Mouse (Mus musculus) heart, postnatal 4 days (tissue): ENCODE measurements around the gene Lamc1. TPM values are rescaled to one million over a fixed set of nuclear protein-coding genes. Genes with fewer than 3 reads are reported as not detected.

ENCODE experiments used
- DNase-seq: peaks from one replicate; pipeline ENCODE4 v3.0.0; 2021
- total RNA-seq, 2 experiments: library from RNA; stranded (reverse); gene quantifications; 2 replicates each; pipeline ENCODE4 v1.2.3; 2021

Lamc1 gene
- total RNA-seq, 2 experiments from 2014 or later, result 351 to 364 TPM

GRCm38 (mm10) chr1:153296035-153296434 lies 36.6 kb downstream of the Lamc1 start:
- no peak for DNase-seq

GRCm38 (mm10) chr1:153292892-153293291 lies 39.7 kb downstream of the Lamc1 start:
- no peak for DNase-seq

- peak; percentile 55 for DNase-seq
Measured at GRCm38 (mm10) chr1:153292202-153292601, 40.4 kb downstream of the Lamc1 start.

GRCm38 (mm10) chr1:153291416-153291815 lies 41.2 kb downstream of the Lamc1 start:
- no peak for DNase-seq

- DNase-seq, result no peak
Measured at GRCm38 (mm10) chr1:153288010-153288409, 44.6 kb downstream of the Lamc1 start.

GRCm38 (mm10) chr1:153287443-153287842 lies 45.1 kb downstream of the Lamc1 start:
- no peak for DNase-seq

- no peak for DNase-seq
Measured at GRCm38 (mm10) chr1:153286216-153286615, 46.4 kb downstream of the Lamc1 start.

- no peak for DNase-seq
Measured at GRCm38 (mm10) chr1:153285188-153285587, 47.4 kb downstream of the Lamc1 start.

- no peak for DNase-seq
Measured at GRCm38 (mm10) chr1:153282342-153282975, 50.1 kb downstream of the Lamc1 start.

GRCm38 (mm10) chr1:153281483-153281882 lies 51.1 kb downstream of the Lamc1 start:
- DNase-seq, result no peak

GRCm38 (mm10) chr1:153280411-153280810 lies 52.2 kb downstream of the Lamc1 start:
- peak; percentile 63 for DNase-seq

- no peak for DNase-seq
Measured at GRCm38 (mm10) chr1:153278028-153278613, 54.5 kb downstream of the Lamc1 start.

GRCm38 (mm10) chr1:153275466-153275865 lies 57.1 kb downstream of the Lamc1 start:
- DNase-seq, result no peak

- DNase-seq, result peak; percentile 44
Measured at GRCm38 (mm10) chr1:153274611-153275010, 58.0 kb downstream of the Lamc1 start.

- no peak for DNase-seq
Measured at GRCm38 (mm10) chr1:153273657-153274056, 58.9 kb downstream of the Lamc1 start.

GRCm38 (mm10) chr1:153270827-153271226 lies 61.8 kb downstream of the Lamc1 start:
- no peak for DNase-seq

- no peak for DNase-seq
Measured at GRCm38 (mm10) chr1:153269681-153270080, 62.9 kb downstream of the Lamc1 start.

- DNase-seq, result no peak
Measured at GRCm38 (mm10) chr1:153268806-153269309, 63.7 kb downstream of the Lamc1 start.

GRCm38 (mm10) chr1:153268306-153268705 lies 64.3 kb downstream of the Lamc1 start:
- DNase-seq, result no peak

GRCm38 (mm10) chr1:153267730-153268129 lies 64.9 kb downstream of the Lamc1 start:
- DNase-seq, result no peak

GRCm38 (mm10) chr1:153266891-153267290 lies 65.7 kb downstream of the Lamc1 start:
- no peak for DNase-seq

- DNase-seq, result peak; percentile 60
Measured at GRCm38 (mm10) chr1:153265579-153265978, 67.0 kb downstream of the Lamc1 start.

- peak; percentile 62 for DNase-seq
Measured at GRCm38 (mm10) chr1:153265066-153265465, 67.5 kb downstream of the Lamc1 start.

- no peak for DNase-seq
Measured at GRCm38 (mm10) chr1:153259752-153260300, 72.8 kb downstream of the Lamc1 start.
